Mouse (Mus musculus) erythroblast, embryonic 14.5 days (primary cell): ENCODE data around the gene Nmb.

Source experiments
- GATA1 ChIP-seq: IDR thresholded peaks from 2 replicates; pipeline ENCODE4 v1.6.1; 2012; ENCODE audit warnings: low read length, inconsistent platforms, mixed read lengths
- TAL1 ChIP-seq: IDR thresholded peaks from 3 replicates; pipeline ENCODE4 v1.6.1; 2012; ENCODE audit warnings: low read length, inconsistent platforms, mixed read lengths

GRCm38 (mm10) chr7:80863520-80863919 lies 41.4 kb downstream of the Nmb start:
- TF ChIP-seq TAL1 (no peak), GATA1 (no peak)
